ENCODE assay signal across 25 mouse cellular contexts in the genomic region with DNA sequence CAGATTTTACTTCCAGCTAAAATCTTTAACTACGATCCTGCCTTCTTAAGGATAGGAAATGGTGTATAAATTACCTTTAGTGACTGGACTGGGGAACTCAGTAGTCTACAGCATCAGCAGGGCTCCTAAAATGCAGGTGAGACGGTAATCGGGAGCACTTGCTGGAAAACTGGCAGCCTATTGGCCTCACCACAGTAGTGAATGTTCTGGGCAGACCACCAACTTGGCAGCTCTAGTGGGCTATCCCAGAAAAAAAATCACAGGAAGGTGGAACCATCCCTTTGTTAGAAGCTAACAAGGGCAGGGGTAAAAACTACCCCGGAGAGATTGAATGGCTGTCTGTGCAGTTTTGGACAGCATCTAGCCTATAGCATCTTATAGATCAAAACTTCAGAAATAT.
DNase-seq lines count a peak whose midpoint lies in the region; ATAC-seq and TF ChIP-seq lines count a peak whose summit lies in the region.
"Had no signal": no experiment of that assay in that cellular context is flagged by ENCODE, and none has a peak within 500 bp of the region (broad histone marks: within the 10 kb centered on the region; RNA-seq: fewer than 3 reads in every experiment).

No protein-coding gene starts in this region.

- no peak overlapping the region for H3K9ac ChIP-seq in hindbrain, postnatal 0 days (replicated peaks; ENCODE audit: low read length)
- no peak overlapping the region for H3K9ac ChIP-seq in hindbrain, embryonic 11.5 days (ENCODE audit: low read depth, low read length)
- H3K9ac ChIP-seq: forebrain, embryonic 15.5 days; hindbrain, embryonic 13.5 days had no signal

- DNase-seq in cerebellum, postnatal 14 days = peak; percentile 72 to 82
- no peak for DNase-seq in cerebellum, adult 11-12 months
- peak; percentile 58 for DNase-seq in gastrocnemius, adult 2 months
- no peak for DNase-seq in gastrocnemius, postnatal 14 days
- peak; percentile 11 for DNase-seq in hindbrain, postnatal 0 days (ENCODE audit: low spot score)
- DNase-seq in hindbrain, embryonic 11.5 days (ENCODE audit: low spot score) = no peak
- peak; percentile 37 for DNase-seq in brain, embryonic 14.5 days (ENCODE audit: low read depth)
- DNase-seq: adrenal gland, adult 2 months; adrenal gland, postnatal 14 days; B cell, adult 2 months; cerebellum, adult 2 months; cerebellum, adult 9-11 months; heart, adult 2 months; kidney, adult 18-20 months; kidney, adult 9 months had no signal

- no peak for TF ChIP-seq POLR2A in brain, embryonic 14.5 days (IDR thresholded peaks at IDR 0.05; ENCODE audit: borderline replicate concordance, extremely low read depth, insufficient read depth, insufficient read length, poor library complexity, severe bottlenecking)

- H3K4me1 ChIP-seq in hindbrain, postnatal 0 days (ENCODE audit: insufficient read depth, low read length) = no peaks in the 10 kb centered on the region
- no peaks in the 10 kb centered on the region for H3K4me1 ChIP-seq in hindbrain, embryonic 11.5 days (replicated peaks; ENCODE audit: control insufficient read depth, insufficient read depth, low read length)
- H3K4me1 ChIP-seq: forebrain, embryonic 10.5 days; forebrain, embryonic 15.5 days; heart, embryonic 10.5 days; hindbrain, embryonic 13.5 days had no signal

- no peak overlapping the region for H3K4me2 ChIP-seq in hindbrain, postnatal 0 days (ENCODE audit: low read depth, low read length)
- no peak overlapping the region for H3K4me2 ChIP-seq in hindbrain, embryonic 11.5 days (replicated peaks; ENCODE audit: low read depth, low read length)
- H3K4me2 ChIP-seq: forebrain, embryonic 15.5 days; hindbrain, embryonic 13.5 days had no signal

- no peak overlapping the region for H3K4me3 ChIP-seq in gastrocnemius, adult 2 months
- H3K4me3 ChIP-seq in hindbrain, postnatal 0 days (ENCODE audit: low read length) = no peak overlapping the region
- no peak overlapping the region for H3K4me3 ChIP-seq in hindbrain, embryonic 11.5 days (ENCODE audit: low read depth, low read length)
- H3K4me3 ChIP-seq: forebrain, embryonic 10.5 days; forebrain, embryonic 15.5 days; heart, adult 2 months; heart, embryonic 10.5 days; hindbrain, embryonic 13.5 days had no signal

- TF ChIP-seq CTCF in gastrocnemius, adult 2 months (IDR thresholded peaks at IDR 0.05) = no peak
- no peak for TF ChIP-seq CTCF in hindbrain, postnatal 0 days (IDR thresholded peaks at IDR 0.05; ENCODE audit: low read depth)
- TF ChIP-seq CTCF in brain, embryonic 14.5 days (IDR thresholded peaks at IDR 0.05; ENCODE audit: borderline replicate concordance, extremely low read depth, insufficient read depth, insufficient read length) = no peak

- no peaks in the 10 kb centered on the region for H3K27me3 ChIP-seq in hindbrain, postnatal 0 days (ENCODE audit: insufficient read depth, low read length)
- no peaks in the 10 kb centered on the region for H3K27me3 ChIP-seq in hindbrain, embryonic 11.5 days (ENCODE audit: control insufficient read depth, insufficient read depth, low read length)
- H3K27me3 ChIP-seq: CH12.LX; forebrain, embryonic 15.5 days; hindbrain, embryonic 13.5 days had no signal

- no peaks in the 10 kb centered on the region for H3K9me3 ChIP-seq in hindbrain, postnatal 0 days (ENCODE audit: low read length)
- H3K9me3 ChIP-seq in hindbrain, embryonic 11.5 days (ENCODE audit: control insufficient read depth, low read length) = no peaks in the 10 kb centered on the region
- H3K9me3 ChIP-seq: forebrain, embryonic 10.5 days; forebrain, embryonic 15.5 days; G1E; heart, embryonic 10.5 days; hindbrain, embryonic 13.5 days had no signal

- WGBS in hindbrain, postnatal 0 days = 63% methylated on average over 4 of the region's 4 CpGs
- 91% methylated on average over 4 of the region's 4 CpGs for WGBS in hindbrain, embryonic 11.5 days

- no peak overlapping the region for H3K27ac ChIP-seq in gastrocnemius, adult 2 months
- H3K27ac ChIP-seq in hindbrain, postnatal 0 days = no peak overlapping the region
- no peak overlapping the region for H3K27ac ChIP-seq in hindbrain, embryonic 11.5 days (ENCODE audit: low read depth, low read length)
- H3K27ac ChIP-seq: forebrain, embryonic 10.5 days; forebrain, embryonic 15.5 days; heart, adult 2 months; heart, embryonic 10.5 days; hindbrain, embryonic 13.5 days had no signal

- intact Hi-C loops in gastrocnemius, adult 2 months (cut with DNase I) = no loop called here
- intact Hi-C loops in gastrocnemius, postnatal 14 days (cut with DNase I; ENCODE audit: low total_unique reads) = no loop called here

- ATAC-seq in hindbrain, postnatal 0 days = no peak
- ATAC-seq in hindbrain, embryonic 11.5 days (ENCODE audit: low FRiP score) = no peak
- ATAC-seq: forebrain, embryonic 15.5 days; hindbrain, embryonic 16.5 days; inflammation-experienced regulatory T-cells, adult 6 months; intestine, embryonic 16.5 days; Patski had no signal

- no peaks in the 10 kb centered on the region for H3K36me3 ChIP-seq in hindbrain, postnatal 0 days (ENCODE audit: insufficient read depth, low read length)
- H3K36me3 ChIP-seq in hindbrain, embryonic 11.5 days (ENCODE audit: control insufficient read depth, insufficient read depth, low read length) = no peaks in the 10 kb centered on the region
- H3K36me3 ChIP-seq: forebrain, embryonic 10.5 days; forebrain, embryonic 15.5 days; G1E; heart, embryonic 10.5 days; hindbrain, embryonic 13.5 days had no signal

Comparison
In these comparisons a context has a peak if more than half of its experiments do, and no peak if none do; other contexts are left out.
1. DNase-seq: peak in cerebellum, postnatal 14 days (2 of 2), gastrocnemius, adult 2 months (single experiment), hindbrain, postnatal 0 days (single experiment) and brain, embryonic 14.5 days (single experiment); none in cerebellum, adult 11-12 months (single experiment), gastrocnemius, postnatal 14 days (single experiment) and hindbrain, embryonic 11.5 days (single experiment).